Mouse (Mus musculus) megakaryocyte, embryonic 14.5 days (primary cell): ENCODE data around the gene Rabgef1. TPM values are rescaled to one million over a fixed set of nuclear protein-coding genes. Genes with fewer than 3 reads are reported as not detected.

Source experiments
- H3K27me3 ChIP-seq: replicated peaks from 2 replicates; pipeline ENCODE3; 2012; ENCODE audit warnings: inconsistent platforms
- H3K36me3 ChIP-seq: replicated peaks from 2 replicates; pipeline ENCODE3; 2012; ENCODE audit warnings: low read length, inconsistent platforms, mixed read lengths
- H3K4me1 ChIP-seq: 2 replicates; pipeline ENCODE4 v1.6.1; 2012; ENCODE audit warnings: inconsistent platforms
- H3K4me3 ChIP-seq: replicated peaks from 2 replicates; pipeline ENCODE3; 2012; ENCODE audit warnings: moderate library complexity, mild to moderate bottlenecking, inconsistent platforms
- H3K9me3 ChIP-seq: 2 replicates; pipeline ENCODE4 v1.6.1; 2012; ENCODE audit warnings: inconsistent platforms
- FLI1 ChIP-seq: IDR thresholded peaks from 2 replicates; pipeline ENCODE4 v1.6.1; 2012; ENCODE audit warnings: low read length, inconsistent platforms, mixed read lengths
- GATA1 ChIP-seq: IDR thresholded peaks from 3 replicates; pipeline ENCODE4 v1.6.1; 2012; ENCODE audit warnings: mixed read lengths, low read length, inconsistent platforms, borderline replicate concordance
- polyA plus RNA-seq: library from polyadenylated mRNA; stranded (reverse); fragments of >175 nt; gene quantifications from 2 replicates; pipeline ENCODE4 v1.2.3, GENCODE M21; 2012; ENCODE audit warnings: low replicate concordance; ENCODE audit not compliant: insufficient read depth

The Rabgef1 gene
- 4.3 and 36.2 TPM in 2 replicates for polyA plus RNA-seq

- Histone ChIP-seq H3K9me3 (no peaks in the 10 kb centered on the region), H3K27me3 (no peaks in the 10 kb centered on the region), H3K4me3 (peak within 1 kb of the TSS; percentile 94), H3K4me1 (peaks cover 65% of the 10 kb centered on the region), H3K36me3 (peaks cover 21% of the 10 kb centered on the region)
- TF ChIP-seq GATA1 (no peak; the same call in 2 of the 3 replicates), FLI1 (peak; percentile 61; the same call in 1 of the 2 replicates)
These were observed at the start of gene Rabgef1 for GRCm38 (mm10) chr5:130171423-130171954. Rabgef1 (plus strand) TSS chr5:130171798.

GRCm38 (mm10) chr5:130122355-130122754, 49.2 kb upstream of the Rabgef1 start:
- H3K27me3 ChIP-seq = peaks cover 17% of the 10 kb centered on the region
- no peaks in the 10 kb centered on the region for H3K36me3 ChIP-seq
- H3K4me1 ChIP-seq = peaks cover 8% of the 10 kb centered on the region

GRCm38 (mm10) chr5:130124271-130124670, 47.3 kb upstream of the Rabgef1 start:
- peaks cover 7% of the 10 kb centered on the region for H3K4me1 ChIP-seq
- H3K4me3 ChIP-seq = no peak overlapping the region
- no peak for TF ChIP-seq FLI1
- no peak for TF ChIP-seq GATA1
- no peaks in the 10 kb centered on the region for H3K36me3 ChIP-seq
- no peaks in the 10 kb centered on the region for H3K9me3 ChIP-seq
- H3K27me3 ChIP-seq = peaks cover 17% of the 10 kb centered on the region

More at GRCm38 (mm10) chr5:130122355-130122754, 49.2 kb upstream of the Rabgef1 start:
- Histone ChIP-seq H3K4me3 (no peak overlapping the region), H3K9me3 (no peaks in the 10 kb centered on the region)
- TF ChIP-seq FLI1 (no peak), GATA1 (no peak)

- peaks cover 7% of the 10 kb centered on the region; the same call in 1 of the 2 replicates for H3K4me1 ChIP-seq
- no peak overlapping the region for H3K4me3 ChIP-seq
- H3K36me3 ChIP-seq = no peaks in the 10 kb centered on the region
- peaks cover 3% of the 10 kb centered on the region for H3K27me3 ChIP-seq
- no peaks in the 10 kb centered on the region for H3K9me3 ChIP-seq
- TF ChIP-seq GATA1 = no peak
- no peak for TF ChIP-seq FLI1
These were observed 42.7 kb upstream of the Rabgef1 start for GRCm38 (mm10) chr5:130128686-130129523.

- no peak overlapping the region for H3K4me3 ChIP-seq
- H3K4me1 ChIP-seq = peaks cover 7% of the 10 kb centered on the region; the same call in 1 of the 2 replicates
- no peaks in the 10 kb centered on the region for H3K36me3 ChIP-seq
- H3K9me3 ChIP-seq = no peaks in the 10 kb centered on the region
- peaks cover 5% of the 10 kb centered on the region for H3K27me3 ChIP-seq
- no peak for TF ChIP-seq FLI1
- TF ChIP-seq GATA1 = no peak
These were observed 42.1 kb upstream of the Rabgef1 start for GRCm38 (mm10) chr5:130129524-130129793.

- H3K4me3 ChIP-seq = no peak overlapping the region
- peaks cover 8% of the 10 kb centered on the region; the same call in 1 of the 2 replicates for H3K4me1 ChIP-seq
- TF ChIP-seq GATA1 (no peak), FLI1 (no peak)
- peaks cover 24% of the 10 kb centered on the region for H3K27me3 ChIP-seq
- no peaks in the 10 kb centered on the region for H3K9me3 ChIP-seq
- no peaks in the 10 kb centered on the region for H3K36me3 ChIP-seq
These were observed 35.0 kb upstream of the Rabgef1 start for GRCm38 (mm10) chr5:130136597-130136996.

GRCm38 (mm10) chr5:130139393-130139792, 32.2 kb upstream of the Rabgef1 start:
- TF ChIP-seq GATA1 (no peak), FLI1 (no peak)
- no peak overlapping the region for H3K4me3 ChIP-seq

GRCm38 (mm10) chr5:130141138-130141537, 30.5 kb upstream of the Rabgef1 start:
- TF ChIP-seq FLI1 = no peak
- TF ChIP-seq GATA1 = no peak
- Histone ChIP-seq H3K27me3 (peaks cover 25% of the 10 kb centered on the region), H3K9me3 (no peaks in the 10 kb centered on the region), H3K36me3 (no peaks in the 10 kb centered on the region), H3K4me1 (peaks cover 34% of the 10 kb centered on the region), H3K4me3 (no peak overlapping the region)

More at GRCm38 (mm10) chr5:130139393-130139792, 32.2 kb upstream of the Rabgef1 start:
- Histone ChIP-seq H3K27me3 (peaks cover 33% of the 10 kb centered on the region), H3K4me1 (peaks cover 21% of the 10 kb centered on the region), H3K9me3 (no peaks in the 10 kb centered on the region), H3K36me3 (no peaks in the 10 kb centered on the region)

GRCm38 (mm10) chr5:130142041-130142440, 29.6 kb upstream of the Rabgef1 start:
- TF ChIP-seq GATA1 = no peak
- no peak for TF ChIP-seq FLI1

GRCm38 (mm10) chr5:130143101-130143500, 28.5 kb upstream of the Rabgef1 start:
- Histone ChIP-seq H3K27me3 (peaks cover 19% of the 10 kb centered on the region), H3K4me1 (peaks cover 52% of the 10 kb centered on the region), H3K36me3 (peaks cover 12% of the 10 kb centered on the region), H3K4me3 (no peak overlapping the region), H3K9me3 (no peaks in the 10 kb centered on the region)
- no peak for TF ChIP-seq FLI1
- TF ChIP-seq GATA1 = no peak

More at GRCm38 (mm10) chr5:130142041-130142440, 29.6 kb upstream of the Rabgef1 start:
- Histone ChIP-seq H3K36me3 (peaks cover 2% of the 10 kb centered on the region), H3K9me3 (no peaks in the 10 kb centered on the region), H3K4me1 (peaks cover 42% of the 10 kb centered on the region), H3K27me3 (peaks cover 22% of the 10 kb centered on the region), H3K4me3 (no peak overlapping the region)
